Mouse (Mus musculus): Measurements from ENCODE around the gene Acox1. TPM values are rescaled to one million over a fixed set of nuclear protein-coding genes. Genes with fewer than 3 reads are reported as not detected.

Acox1 gene
- total and polyA plus RNA-seq, 2 experiments: 720 to 994 TPM

- H3K4me3 ChIP-seq (ENCODE audit: insufficient read depth, low read depth, low read length): no peak within 1 kb of the TSS
- H3K27ac ChIP-seq (replicated peaks; ENCODE audit: insufficient read depth, low read depth, low read length): peak within 1 kb of the TSS; percentile 6
- 37% methylated on average over 23 of the region's 23 CpGs for WGBS
- peak within 1 kb of the TSS; percentile 37 for H3K9ac ChIP-seq (ENCODE audit: low read depth, low read length)
- H3K27me3 ChIP-seq (ENCODE audit: control insufficient read depth, insufficient read depth, low read length): no peaks in the 10 kb centered on the region
- peaks cover 21% of the 10 kb centered on the region for H3K36me3 ChIP-seq (ENCODE audit: control insufficient read depth, insufficient read depth, low read length)
- no peak for TF ChIP-seq POLR2A (IDR thresholded peaks at IDR 0.05; ENCODE audit: extremely low read depth, insufficient read depth, low read length)
- TF ChIP-seq CTCF (IDR thresholded peaks at IDR 0.05; ENCODE audit: low read depth, low read length): no peak
- H3K79me2 ChIP-seq (ENCODE audit: control insufficient read depth, insufficient read depth, low read length): peaks cover 8% of the 10 kb centered on the region; the same call in 1 of the 2 replicates
- peaks cover 37% of the 10 kb centered on the region for H3K4me1 ChIP-seq (ENCODE audit: control insufficient read depth, insufficient read depth, low read length)
- peak; percentile 79 for DNase-seq (ENCODE audit: extremely low read depth, low read depth, low spot score)
Measured at GRCm38 (mm10) chr11:116127156-116127980, 71.5 kb downstream of the Acox1 start, which contains the start of gene Trim47. Gene Trim47 (minus strand): TSS chr11:116127210.

- H3K4me1 ChIP-seq (ENCODE audit: control insufficient read depth, insufficient read depth, low read length): peaks cover 33% of the 10 kb centered on the region
- no peaks in the 10 kb centered on the region for H3K27me3 ChIP-seq (ENCODE audit: control insufficient read depth, insufficient read depth, low read length)
- H3K4me3 ChIP-seq (ENCODE audit: insufficient read depth, low read depth, low read length): no peak overlapping the region
- no peak overlapping the region for H3K9ac ChIP-seq (ENCODE audit: low read depth, low read length)
- DNase-seq (ENCODE audit: extremely low read depth, low read depth, low spot score): peak; percentile 65
- WGBS: 57% methylated on average over 15 of the region's 15 CpGs
- H3K36me3 ChIP-seq (ENCODE audit: control insufficient read depth, insufficient read depth, low read length): peaks cover 21% of the 10 kb centered on the region
- H3K79me2 ChIP-seq (ENCODE audit: control insufficient read depth, insufficient read depth, low read length): peaks cover 8% of the 10 kb centered on the region; the same call in 1 of the 2 replicates
- TF ChIP-seq CTCF (IDR thresholded peaks at IDR 0.05; ENCODE audit: low read depth, low read length) (no peak), POLR2A (IDR thresholded peaks at IDR 0.05; ENCODE audit: extremely low read depth, insufficient read depth, low read length) (no peak)
- no peak overlapping the region; the same call in 1 of the 2 replicates for H3K27ac ChIP-seq (replicated peaks; ENCODE audit: insufficient read depth, low read depth, low read length)
Measured at GRCm38 (mm10) chr11:116126261-116126660, 72.6 kb downstream of the Acox1 start.

Other genes starting within 250 kb of the Acox1 start
- 0.34 and 0.65 TPM in 2 replicates for gene Itgb4, start 224.3 kb downstream of the Acox1 start, total RNA-seq (2014; rRNA removed)
- gene Itgb4, start 224.3 kb downstream of the Acox1 start, polyA plus RNA-seq (2012; rRNA removed): 0.18 and 0.25 TPM in 2 replicates
- 49.5 and 53.0 TPM in 2 replicates for gene Galk1, start 186.3 kb downstream of the Acox1 start, total RNA-seq (2014; rRNA removed)
- 74.7 and 79.6 TPM in 2 replicates for gene Galk1, start 186.3 kb downstream of the Acox1 start, polyA plus RNA-seq (2012; rRNA removed)
- 116 and 163 TPM in 2 replicates for gene H3f3b, start 171.1 kb downstream of the Acox1 start, total RNA-seq (2014; rRNA removed)
- 56.2 and 59.9 TPM in 2 replicates for gene H3f3b, start 171.1 kb downstream of the Acox1 start, polyA plus RNA-seq (2012; rRNA removed)
- 4.3 and 5.2 TPM in 2 replicates for gene Unk, start 168.7 kb downstream of the Acox1 start, total RNA-seq (2014; rRNA removed)
- gene Unk, start 168.7 kb downstream of the Acox1 start, polyA plus RNA-seq (2012; rRNA removed): 8.9 and 13.8 TPM in 2 replicates
- gene Unc13d, start 121.1 kb downstream of the Acox1 start, total RNA-seq (2014; rRNA removed): 0.37 and 0.87 TPM in 2 replicates
- 0.54 and 1.4 TPM in 2 replicates for gene Unc13d, start 121.1 kb downstream of the Acox1 start, polyA plus RNA-seq (2012; rRNA removed)
- gene Wbp2, start 112.0 kb downstream of the Acox1 start, total RNA-seq (2014; rRNA removed): 14.8 and 24.8 TPM in 2 replicates
- 166 and 179 TPM in 2 replicates for gene Wbp2, start 112.0 kb downstream of the Acox1 start, polyA plus RNA-seq (2012; rRNA removed)
- 2.9 and 6.6 TPM in 2 replicates for gene Trim47, start 71.8 kb downstream of the Acox1 start, total RNA-seq (2014; rRNA removed)
- 4.2 and 4.6 TPM in 2 replicates for gene Trim47, start 71.8 kb downstream of the Acox1 start, polyA plus RNA-seq (2012; rRNA removed)
- gene Trim65, start 67.9 kb downstream of the Acox1 start, total RNA-seq (2014; rRNA removed): 3.9 and 5.8 TPM in 2 replicates
- gene Trim65, start 67.9 kb downstream of the Acox1 start, polyA plus RNA-seq (2012; rRNA removed): 7.7 and 8.3 TPM in 2 replicates
- gene Mrpl38, start 60.2 kb downstream of the Acox1 start, total RNA-seq (2014; rRNA removed): 26.4 and 40.2 TPM in 2 replicates
- gene Mrpl38, start 60.2 kb downstream of the Acox1 start, polyA plus RNA-seq (2012; rRNA removed): 63.7 and 77.7 TPM in 2 replicates
- gene Fbf1, start 30.9 kb downstream of the Acox1 start, total RNA-seq (2014; rRNA removed): 5.6 and 9.0 TPM in 2 replicates
- 3.6 and 4.5 TPM in 2 replicates for gene Fbf1, start 30.9 kb downstream of the Acox1 start, polyA plus RNA-seq (2012; rRNA removed)
- gene Ten1, start 190 bp downstream of the Acox1 start, total RNA-seq (2014; rRNA removed): 3.0 and 5.3 TPM in 2 replicates
- gene Ten1, start 190 bp downstream of the Acox1 start, polyA plus RNA-seq (2012; rRNA removed): 2.3 and 3.0 TPM in 2 replicates
- 0.07 and 0.18 TPM in 2 replicates for gene Evpl, start 39.0 kb upstream of the Acox1 start, total RNA-seq (2014; rRNA removed)
- 0.12 and 0.16 TPM in 2 replicates for gene Evpl, start 39.0 kb upstream of the Acox1 start, polyA plus RNA-seq (2012; rRNA removed)
- gene Srp68, start 75.2 kb upstream of the Acox1 start, total RNA-seq (2014; rRNA removed): 19.9 and 25.2 TPM in 2 replicates
- 32.6 and 36.3 TPM in 2 replicates for gene Srp68, start 75.2 kb upstream of the Acox1 start, polyA plus RNA-seq (2012; rRNA removed)
- gene Galr2, start 81.9 kb upstream of the Acox1 start, total RNA-seq (2014; rRNA removed): not detected in 2 replicates
- not detected in 2 replicates for gene Galr2, start 81.9 kb upstream of the Acox1 start, polyA plus RNA-seq (2012; rRNA removed)
- gene Exoc7, start 108.2 kb upstream of the Acox1 start, total RNA-seq (2014; rRNA removed): 15.9 and 19.5 TPM in 2 replicates
- gene Exoc7, start 108.2 kb upstream of the Acox1 start, polyA plus RNA-seq (2012; rRNA removed): 18.9 and 19.5 TPM in 2 replicates
- 0.09 and 0.20 TPM in 2 replicates for gene Foxj1, start 136.4 kb upstream of the Acox1 start, total RNA-seq (2014; rRNA removed)
- 0.21 and 0.26 TPM in 2 replicates for gene Foxj1, start 136.4 kb upstream of the Acox1 start, polyA plus RNA-seq (2012; rRNA removed)
- 1.0 and 1.3 TPM in 2 replicates for gene Rnf157, start 214.0 kb upstream of the Acox1 start, total RNA-seq (2014; rRNA removed)
- 0.75 and 0.87 TPM in 2 replicates for gene Rnf157, start 214.0 kb upstream of the Acox1 start, polyA plus RNA-seq (2012; rRNA removed)
- gene Ubald2, start 235.0 kb upstream of the Acox1 start, total RNA-seq (2014; rRNA removed): 16.1 and 16.6 TPM in 2 replicates
- gene Ubald2, start 235.0 kb upstream of the Acox1 start, polyA plus RNA-seq (2012; rRNA removed): 45.7 and 72.0 TPM in 2 replicates

Data from liver, adult 2 months (tissue).